Mouse (Mus musculus): ENCODE results near the gene Tmem150c. TPM values are rescaled to one million over a fixed set of nuclear protein-coding genes. Genes with fewer than 3 reads are reported as not detected.

The Tmem150c gene
- total and polyA plus RNA-seq, 3 experiments = 0.16 TPM; not detected in 2

- Histone ChIP-seq H3K4me1 (ENCODE audit: insufficient read depth, low read depth, low read length) (peaks cover 23% of the 10 kb centered on the region), H3K9me3 (replicated peaks) (no peaks in the 10 kb centered on the region), H3K4me3 (ENCODE audit: low read depth, low read length) (no peak overlapping the region), H3K27me3 (ENCODE audit: insufficient read depth, low read length) (no peaks in the 10 kb centered on the region), H3K36me3 (replicated peaks) (peaks cover 85% of the 10 kb centered on the region)
- ATAC-seq (ENCODE audit: extremely low read depth, insufficient number of reproducible peaks, low FRiP score, poor library complexity, severe bottlenecking) (no peak), DNase-seq (ENCODE audit: low spot score) (no peak)
- TF ChIP-seq POLR2AphosphoS5 (IDR thresholded peaks at IDR 0.05; ENCODE audit: insufficient replicate concordance, low read depth, low read length) (no peak), GATA1 (IDR thresholded peaks at IDR 0.05; ENCODE audit: borderline replicate concordance, low read length) (no peak), GATA2 (IDR thresholded peaks at IDR 0.05; ENCODE audit: borderline replicate concordance, low read depth, low read length) (no peak), TAL1 (conservative IDR thresholded peaks at IDR 0.05; ENCODE audit: low read depth, low read length) (no peak), CTCF (IDR thresholded peaks at IDR 0.05; ENCODE audit: low read depth, low read length) (no peak)
Measured at GRCm38 (mm10) chr5:100057461-100058209, 102.0 kb downstream of the Tmem150c start.

- TF ChIP-seq TAL1 (conservative IDR thresholded peaks at IDR 0.05; ENCODE audit: low read depth, low read length) (no peak), GATA1 (IDR thresholded peaks at IDR 0.05; ENCODE audit: borderline replicate concordance, low read length) (no peak), POLR2AphosphoS5 (IDR thresholded peaks at IDR 0.05; ENCODE audit: insufficient replicate concordance, low read depth, low read length) (no peak), GATA2 (IDR thresholded peaks at IDR 0.05; ENCODE audit: borderline replicate concordance, low read depth, low read length) (no peak), CTCF (IDR thresholded peaks at IDR 0.05; ENCODE audit: low read depth, low read length) (no peak)
- Histone ChIP-seq H3K27me3 (ENCODE audit: insufficient read depth, low read length) (no peaks in the 10 kb centered on the region), H3K4me1 (ENCODE audit: insufficient read depth, low read depth, low read length) (peaks cover 25% of the 10 kb centered on the region), H3K36me3 (replicated peaks) (peaks cover 80% of the 10 kb centered on the region), H3K9me3 (replicated peaks) (no peaks in the 10 kb centered on the region), H3K4me3 (ENCODE audit: low read depth, low read length) (no peak overlapping the region)
- ATAC-seq (ENCODE audit: extremely low read depth, insufficient number of reproducible peaks, low FRiP score, poor library complexity, severe bottlenecking) (no peak), DNase-seq (ENCODE audit: low spot score) (no peak)
Measured at GRCm38 (mm10) chr5:100055866-100056369, 103.7 kb downstream of the Tmem150c start.

- TF ChIP-seq TAL1 (conservative IDR thresholded peaks at IDR 0.05; ENCODE audit: low read depth, low read length) (no peak), GATA1 (IDR thresholded peaks at IDR 0.05; ENCODE audit: borderline replicate concordance, low read length) (no peak), GATA2 (IDR thresholded peaks at IDR 0.05; ENCODE audit: borderline replicate concordance, low read depth, low read length) (no peak), POLR2AphosphoS5 (IDR thresholded peaks at IDR 0.05; ENCODE audit: insufficient replicate concordance, low read depth, low read length) (no peak), CTCF (IDR thresholded peaks at IDR 0.05; ENCODE audit: low read depth, low read length) (no peak)
- H3K9me3 ChIP-seq (replicated peaks) = no peaks in the 10 kb centered on the region
- H3K27me3 ChIP-seq (ENCODE audit: insufficient read depth, low read length) = no peaks in the 10 kb centered on the region
- H3K36me3 ChIP-seq (replicated peaks) = peaks cover 80% of the 10 kb centered on the region
- no peak overlapping the region for H3K4me3 ChIP-seq (ENCODE audit: low read depth, low read length)
- DNase-seq (ENCODE audit: low spot score) = no peak
- peaks cover 29% of the 10 kb centered on the region for H3K4me1 ChIP-seq (ENCODE audit: insufficient read depth, low read depth, low read length)
- ATAC-seq (ENCODE audit: extremely low read depth, insufficient number of reproducible peaks, low FRiP score, poor library complexity, severe bottlenecking) = peak; percentile 22; the same call in 1 of the 2 replicates
Measured at GRCm38 (mm10) chr5:100054807-100055547, 104.6 kb downstream of the Tmem150c start.

GRCm38 (mm10) chr5:100052728-100053127 lies 106.9 kb downstream of the Tmem150c start:
- H3K36me3 ChIP-seq (replicated peaks) = peaks cover 76% of the 10 kb centered on the region
- peaks cover 31% of the 10 kb centered on the region for H3K4me1 ChIP-seq (ENCODE audit: insufficient read depth, low read depth, low read length)
- H3K27me3 ChIP-seq (ENCODE audit: insufficient read depth, low read length) = no peaks in the 10 kb centered on the region
- TF ChIP-seq CTCF (IDR thresholded peaks at IDR 0.05; ENCODE audit: low read depth, low read length) (no peak), TAL1 (conservative IDR thresholded peaks at IDR 0.05; ENCODE audit: low read depth, low read length) (no peak), POLR2AphosphoS5 (IDR thresholded peaks at IDR 0.05; ENCODE audit: insufficient replicate concordance, low read depth, low read length) (no peak), GATA1 (IDR thresholded peaks at IDR 0.05; ENCODE audit: borderline replicate concordance, low read length) (no peak), GATA2 (IDR thresholded peaks at IDR 0.05; ENCODE audit: borderline replicate concordance, low read depth, low read length) (no peak)
- DNase-seq (ENCODE audit: low spot score) (no peak), ATAC-seq (ENCODE audit: extremely low read depth, insufficient number of reproducible peaks, low FRiP score, poor library complexity, severe bottlenecking) (no peak)
- no peaks in the 10 kb centered on the region for H3K9me3 ChIP-seq (replicated peaks)
- no peak overlapping the region for H3K4me3 ChIP-seq (ENCODE audit: low read depth, low read length)

- Histone ChIP-seq H3K4me1 (ENCODE audit: insufficient read depth, low read depth, low read length) (peaks cover 35% of the 10 kb centered on the region), H3K27me3 (ENCODE audit: insufficient read depth, low read length) (no peaks in the 10 kb centered on the region), H3K9me3 (replicated peaks) (no peaks in the 10 kb centered on the region), H3K36me3 (replicated peaks) (peaks cover 84% of the 10 kb centered on the region), H3K4me3 (ENCODE audit: low read depth, low read length) (no peak overlapping the region)
- DNase-seq (ENCODE audit: low spot score) = no peak
- no peak for ATAC-seq (ENCODE audit: extremely low read depth, insufficient number of reproducible peaks, low FRiP score, poor library complexity, severe bottlenecking)
- TF ChIP-seq TAL1 (conservative IDR thresholded peaks at IDR 0.05; ENCODE audit: low read depth, low read length) (no peak), GATA2 (IDR thresholded peaks at IDR 0.05; ENCODE audit: borderline replicate concordance, low read depth, low read length) (no peak), POLR2AphosphoS5 (IDR thresholded peaks at IDR 0.05; ENCODE audit: insufficient replicate concordance, low read depth, low read length) (no peak), GATA1 (IDR thresholded peaks at IDR 0.05; ENCODE audit: borderline replicate concordance, low read length) (no peak), CTCF (IDR thresholded peaks at IDR 0.05; ENCODE audit: low read depth, low read length) (no peak)
Measured at GRCm38 (mm10) chr5:100049904-100050303, 109.7 kb downstream of the Tmem150c start.

GRCm38 (mm10) chr5:100047871-100048270 lies 111.7 kb downstream of the Tmem150c start:
- no peak for DNase-seq (ENCODE audit: low spot score)
- ATAC-seq (ENCODE audit: extremely low read depth, insufficient number of reproducible peaks, low FRiP score, poor library complexity, severe bottlenecking) = no peak
- no peak overlapping the region for H3K4me3 ChIP-seq (ENCODE audit: low read depth, low read length)
- H3K4me1 ChIP-seq (ENCODE audit: insufficient read depth, low read depth, low read length) = peaks cover 37% of the 10 kb centered on the region; the same call in 1 of the 2 replicates
- no peaks in the 10 kb centered on the region for H3K27me3 ChIP-seq (ENCODE audit: insufficient read depth, low read length)
- H3K9me3 ChIP-seq (replicated peaks) = no peaks in the 10 kb centered on the region
- TF ChIP-seq GATA1 (IDR thresholded peaks at IDR 0.05; ENCODE audit: borderline replicate concordance, low read length) (no peak), GATA2 (IDR thresholded peaks at IDR 0.05; ENCODE audit: borderline replicate concordance, low read depth, low read length) (no peak), POLR2AphosphoS5 (IDR thresholded peaks at IDR 0.05; ENCODE audit: insufficient replicate concordance, low read depth, low read length) (no peak), CTCF (IDR thresholded peaks at IDR 0.05; ENCODE audit: low read depth, low read length) (no peak), TAL1 (conservative IDR thresholded peaks at IDR 0.05; ENCODE audit: low read depth, low read length) (no peak)
- H3K36me3 ChIP-seq (replicated peaks) = peaks cover 90% of the 10 kb centered on the region

Data from G1E (cell line).